In genomic region chr12:99041606-99042005, GRCm38 (mm10) we compare ENCODE assay signal across 12 mouse cellular contexts.
A peak's percentile ranks its signal among the peaks of the same experiment; 100 is the strongest.
DNase-seq lines count a peak whose midpoint lies in the region; ATAC-seq and TF ChIP-seq lines count a peak whose summit lies in the region.
"Had no signal": no experiment of that assay in that cellular context is flagged by ENCODE, and none has a peak within 500 bp of the region (broad histone marks: within the 10 kb centered on the region; RNA-seq: fewer than 3 reads in every experiment).

No protein-coding gene starts in this region.

- no peak overlapping the region for H3K4me2 ChIP-seq in kidney, postnatal 0 days (ENCODE audit: low read length)
- H3K4me2 ChIP-seq in kidney, embryonic 16.5 days (replicated peaks; ENCODE audit: low read depth, low read length): no peak overlapping the region

- no peaks in the 10 kb centered on the region for H3K27me3 ChIP-seq in kidney, postnatal 0 days (ENCODE audit: insufficient read depth, low read length)
- no peaks in the 10 kb centered on the region for H3K27me3 ChIP-seq in kidney, embryonic 16.5 days (ENCODE audit: insufficient read depth, low read length)

- TF ChIP-seq CTCF in kidney, postnatal 0 days (IDR thresholded peaks at IDR 0.05; ENCODE audit: low read depth): no peak
- no peak for TF ChIP-seq CTCF in lung, adult 2 months (IDR thresholded peaks at IDR 0.05; ENCODE audit: insufficient read depth, low read length)

- no peak overlapping the region for H3K4me3 ChIP-seq in kidney, postnatal 0 days (replicated peaks; ENCODE audit: low read depth, low read length)
- no peak overlapping the region for H3K4me3 ChIP-seq in kidney, embryonic 16.5 days (ENCODE audit: low read length)
- no peak overlapping the region for H3K4me3 ChIP-seq in lung, adult 2 months (replicated peaks; ENCODE audit: extremely low read depth, low read depth, low read length)
- H3K4me3 ChIP-seq: erythroblast, embryonic 14.5 days had no signal

- no peak for TF ChIP-seq POLR2A in lung, adult 2 months (IDR thresholded peaks at IDR 0.05; ENCODE audit: borderline replicate concordance, extremely low read depth, low read depth, low read length)

- no peaks in the 10 kb centered on the region for H3K36me3 ChIP-seq in kidney, postnatal 0 days (ENCODE audit: insufficient read depth, low read length)
- no peaks in the 10 kb centered on the region for H3K36me3 ChIP-seq in kidney, embryonic 16.5 days (ENCODE audit: insufficient read depth, low read length)

- ATAC-seq in kidney, postnatal 0 days (replicated peaks; ENCODE audit: low FRiP score, low read depth): no peak
- no peak for ATAC-seq in kidney, embryonic 16.5 days (ENCODE audit: low FRiP score, low TSS enrichment)
- ATAC-seq: CD4-positive, CD25-positive, alpha-beta regulatory T cell, adult 4 months had no signal

- intact Hi-C loops in gastrocnemius, postnatal 14 days (cut with DNase I; ENCODE audit: low total_unique reads): no loop called here

- no peaks in the 10 kb centered on the region for H3K4me1 ChIP-seq in kidney, postnatal 0 days (replicated peaks; ENCODE audit: insufficient read depth, low read length)
- H3K4me1 ChIP-seq in kidney, embryonic 16.5 days (ENCODE audit: insufficient read depth, low read length): no peaks in the 10 kb centered on the region
- H3K4me1 ChIP-seq in lung, adult 2 months (ENCODE audit: control insufficient read depth, insufficient read depth, low read length): no peaks in the 10 kb centered on the region

- H3K9ac ChIP-seq in kidney, postnatal 0 days (ENCODE audit: low read depth, low read length): no peak overlapping the region
- H3K9ac ChIP-seq in kidney, embryonic 16.5 days (replicated peaks; ENCODE audit: low read length): no peak overlapping the region
- H3K9ac ChIP-seq: liver, embryonic 14.5 days had no signal

- H3K9me3 ChIP-seq in kidney, postnatal 0 days (replicated peaks; ENCODE audit: low read length): no peaks in the 10 kb centered on the region
- H3K9me3 ChIP-seq in kidney, embryonic 16.5 days (ENCODE audit: low read length): no peaks in the 10 kb centered on the region

- WGBS in kidney, postnatal 0 days: 59% methylated on average over 4 of the region's 4 CpGs
- WGBS in kidney, embryonic 16.5 days: 65% methylated on average over 4 of the region's 4 CpGs
- WGBS in lung, adult 2 months: 58% methylated on average over 4 of the region's 4 CpGs

- no peak overlapping the region for H3K27ac ChIP-seq in kidney, postnatal 0 days
- H3K27ac ChIP-seq in kidney, embryonic 16.5 days (ENCODE audit: low read length): no peak overlapping the region
- H3K27ac ChIP-seq: liver, embryonic 14.5 days had no signal

- peak; percentile 25 for DNase-seq in kidney, postnatal 0 days (ENCODE audit: low spot score)
- peak; percentile 16 for DNase-seq in ES-CJ7 (ENCODE audit: low read depth, low spot score)
- DNase-seq in embryo, embryonic 11 days: peak; percentile 54
- peak; percentile 53 for DNase-seq in mesoderm, embryonic 11.5 days (ENCODE audit: low read depth, low spot score)
- DNase-seq in gastrocnemius, postnatal 14 days: no peak
- DNase-seq in lung, adult 2 months: no peak
- DNase-seq: cerebellum, postnatal 10 days; kidney, postnatal 14 days had no signal

Comparison
In these comparisons a context has a peak if more than half of its experiments do, and no peak if none do; other contexts are left out.
1. DNase-seq: peak in kidney, postnatal 0 days (single experiment), ES-CJ7 (single experiment), embryo, embryonic 11 days (single experiment) and mesoderm, embryonic 11.5 days (single experiment); none in gastrocnemius, postnatal 14 days (single experiment) and lung, adult 2 months (single experiment).